Mouse (Mus musculus) bone marrow, adult 2 months (tissue): ENCODE results near the gene Meis3.

Experiments
- CTCF ChIP-seq: fragments of 200-500 bp; IDR thresholded peaks from 2 replicates; pipeline ENCODE4 v1.5.1; 2011; ENCODE audit warnings: low read length, control low read depth; ENCODE audit not compliant: control insufficient read depth, insufficient read depth
- POLR2A ChIP-seq: fragments of 200-500 bp; IDR thresholded peaks from 2 replicates; pipeline ENCODE4 v1.6.1; 2011; ENCODE audit warnings: low read depth, mild to moderate bottlenecking, control low read depth, low read length, borderline replicate concordance; ENCODE audit not compliant: control insufficient read depth

DNA sequence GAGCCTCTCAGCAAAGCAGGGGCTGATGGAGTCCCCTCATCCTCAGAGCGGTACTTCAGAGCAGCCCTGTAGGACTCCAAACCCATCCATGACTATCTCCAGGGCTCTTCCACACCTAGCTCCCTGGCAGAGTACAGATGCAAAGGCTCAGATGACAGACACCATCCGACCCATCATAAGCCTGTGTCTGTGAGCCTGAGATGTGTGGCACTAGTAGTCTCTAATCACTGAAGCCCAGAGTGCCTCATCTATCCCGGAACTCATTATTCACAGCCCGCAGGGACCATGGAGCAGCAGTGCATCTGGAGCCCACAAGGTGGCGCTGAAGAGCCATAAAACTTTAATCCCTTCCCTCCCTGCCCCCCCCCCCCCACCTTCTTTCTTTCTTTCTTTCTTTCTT lies 17.4 kb downstream of the Meis3 start:
- TF ChIP-seq CTCF = peak; percentile 71
- TF ChIP-seq POLR2A = no peak
